Mouse (Mus musculus) CH12.LX (cell line): Measurements from ENCODE around the gene Avl9. TPM values are rescaled to one million over a fixed set of nuclear protein-coding genes. Genes with fewer than 3 reads are reported as not detected.
A peak's percentile ranks its signal among the peaks of the same experiment; 100 is the strongest.

Source experiments
- DNase-seq: peaks from one replicate; pipeline ENCODE4 v3.0.0-alpha.2; 2013; ENCODE audit errors: extremely low read depth
- H3K27ac ChIP-seq: 2 replicates; pipeline ENCODE4 v1.5.1; 2012; ENCODE audit warnings: low read depth, mild to moderate bottlenecking, control low read depth, moderate library complexity; ENCODE audit not compliant: insufficient read depth
- H3K27me3 ChIP-seq: replicated peaks from 2 replicates; pipeline ENCODE3; 2012; ENCODE audit warnings: inconsistent platforms
- H3K36me3 ChIP-seq, 2 experiments: replicated peaks in 1 of 2; 2 replicates each; pipeline versions ENCODE3 to v1.6.1; 2012; ENCODE audit warnings: inconsistent platforms in 1 of 2, low read length in 1 of 2, mild to moderate bottlenecking in 1 of 2, mixed read lengths in 1 of 2, moderate library complexity in 1 of 2; ENCODE audit not compliant: control insufficient read depth in 1 of 2, insufficient read depth in 1 of 2
- H3K4me1 ChIP-seq, 2 experiments: 2 replicates each; pipeline ENCODE4 v1.6.1; 2012; ENCODE audit warnings: inconsistent platforms in 1 of 2, moderate library complexity in 1 of 2; ENCODE audit not compliant: insufficient read depth in 2 of 2, control insufficient read depth in 1 of 2
- H3K4me2 ChIP-seq: 2 replicates; pipeline ENCODE4 v1.6.1; 2012; ENCODE audit warnings: low read depth, mild to moderate bottlenecking, control low read depth; ENCODE audit not compliant: poor library complexity, insufficient read depth, severe bottlenecking
- H3K4me3 ChIP-seq, 3 experiments: fragments of 150-350 bp in 1 of 3; sonication (generic) in 1 of 3; replicated peaks in 1 of 3; 2 replicates each; pipeline versions ENCODE3 to v1.5.1; 2011 to 2012; ENCODE audit warnings: low read depth in 2 of 3, low read length in 2 of 3, mild to moderate bottlenecking in 2 of 3, moderate library complexity in 2 of 3, control low read depth in 1 of 3, improper control_type of control experiment in 1 of 3, inconsistent platforms in 1 of 3, mixed read lengths in 1 of 3; ENCODE audit not compliant: poor library complexity in 1 of 3
- H3K79me2 ChIP-seq: replicated peaks from 2 replicates; pipeline ENCODE4 v1.6.1; 2012; ENCODE audit warnings: mild to moderate bottlenecking, moderate library complexity; ENCODE audit not compliant: control insufficient read depth, poor library complexity, insufficient read depth, severe bottlenecking; ENCODE audit errors: extremely low read depth
- H3K9ac ChIP-seq: 2 replicates; pipeline ENCODE4 v1.6.1; 2012; ENCODE audit warnings: low read depth, mild to moderate bottlenecking, control low read depth, moderate library complexity; ENCODE audit not compliant: insufficient read depth
- H3K9me3 ChIP-seq: replicated peaks from 2 replicates; pipeline ENCODE3; 2012; ENCODE audit warnings: low read length, inconsistent platforms, mixed read lengths
- BHLHE40 ChIP-seq: IDR thresholded peaks from 2 replicates; pipeline ENCODE4 v1.6.1; 2011; ENCODE audit warnings: mild to moderate bottlenecking, low read depth, low read length, improper control_type of control experiment
- CHD1 ChIP-seq: IDR thresholded peaks from 2 replicates; pipeline ENCODE4 v1.6.1; 2012; ENCODE audit warnings: low read depth, low read length, improper control_type of control experiment, inconsistent platforms
- CHD2 ChIP-seq: IDR thresholded peaks from 2 replicates; pipeline ENCODE4 v1.6.1; 2011; ENCODE audit warnings: low read length, improper control_type of control experiment
- CTCF ChIP-seq, 2 experiments: IDR thresholded peaks in 1 of 2; conservative IDR thresholded peaks in 1 of 2; 2 replicates each; pipeline ENCODE4 v1.5.1; 2011 to 2012; ENCODE audit warnings: low read depth in 2 of 2, low read length in 2 of 2, improper control_type of control experiment in 1 of 2, inconsistent platforms in 1 of 2, mild to moderate bottlenecking in 1 of 2, moderate library complexity in 1 of 2
- E2F4 ChIP-seq: IDR thresholded peaks from 2 replicates; pipeline ENCODE4 v1.6.1; 2011; ENCODE audit warnings: low read depth, low read length, improper control_type of control experiment; ENCODE audit not compliant: insufficient replicate concordance
- ELF1 ChIP-seq: IDR thresholded peaks from 2 replicates; pipeline ENCODE4 v1.6.1; 2014; ENCODE audit warnings: low read depth, mild to moderate bottlenecking, inconsistent platforms, low read length, improper control_type of control experiment
- EP300 ChIP-seq: IDR thresholded peaks from 2 replicates; pipeline ENCODE4 v1.6.1; 2011; ENCODE audit warnings: low read length, improper control_type of control experiment
- ETS1 ChIP-seq: conservative IDR thresholded peaks from 2 replicates; pipeline ENCODE4 v1.6.1; 2012; ENCODE audit warnings: low read depth, mild to moderate bottlenecking, inconsistent platforms, low read length, improper control_type of control experiment, moderate library complexity
- GABPA ChIP-seq: IDR thresholded peaks from 2 replicates; pipeline ENCODE4 v1.6.1; 2012; ENCODE audit warnings: low read depth, low read length, improper control_type of control experiment, inconsistent platforms; ENCODE audit not compliant: insufficient replicate concordance
- HCFC1 ChIP-seq: IDR thresholded peaks from 2 replicates; pipeline ENCODE4 v1.6.1; 2012; ENCODE audit warnings: low read depth, mild to moderate bottlenecking, inconsistent platforms, low read length, improper control_type of control experiment
- IRF4 ChIP-seq: IDR thresholded peaks from 2 replicates; pipeline ENCODE4 v1.6.1; 2014; ENCODE audit warnings: low read depth, mild to moderate bottlenecking, inconsistent platforms, low read length, improper control_type of control experiment
- JUN ChIP-seq: IDR thresholded peaks from 2 replicates; pipeline ENCODE4 v1.6.1; 2011; ENCODE audit warnings: low read depth, mild to moderate bottlenecking, low read length, improper control_type of control experiment, moderate library complexity; ENCODE audit not compliant: insufficient read depth
- JUND ChIP-seq: conservative IDR thresholded peaks from 2 replicates; pipeline ENCODE4 v1.6.1; 2011; ENCODE audit warnings: low read depth, low read length, improper control_type of control experiment
- KAT2A ChIP-seq: IDR thresholded peaks from 2 replicates; pipeline ENCODE4 v1.6.1; 2012; ENCODE audit warnings: low read length, improper control_type of control experiment, inconsistent platforms; ENCODE audit not compliant: insufficient replicate concordance
- MAFK ChIP-seq: IDR thresholded peaks from 2 replicates; pipeline ENCODE4 v1.6.1; 2011; ENCODE audit warnings: low read length, improper control_type of control experiment; ENCODE audit not compliant: insufficient replicate concordance
- MAX ChIP-seq: IDR thresholded peaks from 2 replicates; pipeline ENCODE4 v1.6.1; 2011; ENCODE audit warnings: low read length, improper control_type of control experiment
- MAZ ChIP-seq: IDR thresholded peaks from 2 replicates; pipeline ENCODE4 v1.6.1; 2012; ENCODE audit warnings: low read depth, mild to moderate bottlenecking, inconsistent platforms, low read length, improper control_type of control experiment, moderate library complexity
- MEF2A ChIP-seq: IDR thresholded peaks from 2 replicates; pipeline ENCODE4 v1.6.1; 2014; ENCODE audit warnings: low read depth, mild to moderate bottlenecking, inconsistent platforms, low read length, improper control_type of control experiment, borderline replicate concordance
- MXI1 ChIP-seq: IDR thresholded peaks from 2 replicates; pipeline ENCODE4 v1.6.1; 2011; ENCODE audit warnings: mild to moderate bottlenecking, low read depth, low read length, improper control_type of control experiment
- MYC ChIP-seq: IDR thresholded peaks from 2 replicates; pipeline ENCODE4 v1.6.1; 2011; ENCODE audit warnings: low read depth, mild to moderate bottlenecking, improper control_type of control experiment, low read length
- NELFE ChIP-seq: IDR thresholded peaks from 2 replicates; pipeline ENCODE4 v1.6.1; 2011; ENCODE audit warnings: low read depth, low read length, improper control_type of control experiment
- NRF1 ChIP-seq: IDR thresholded peaks from 2 replicates; pipeline ENCODE4 v1.6.1; 2014; ENCODE audit warnings: low read depth, mild to moderate bottlenecking, inconsistent platforms, low read length, improper control_type of control experiment, moderate library complexity
- PAX5 ChIP-seq: IDR thresholded peaks from 2 replicates; pipeline ENCODE4 v1.6.1; 2012; ENCODE audit warnings: low read length, inconsistent platforms, mixed read lengths
- POLR2A ChIP-seq: IDR thresholded peaks from 2 replicates; pipeline ENCODE4 v1.6.1; 2011; ENCODE audit warnings: low read depth, mild to moderate bottlenecking, improper control_type of control experiment, low read length
- POLR2AphosphoS2 ChIP-seq: IDR thresholded peaks from 2 replicates; pipeline ENCODE4 v1.6.1; 2011; ENCODE audit warnings: low read depth, low read length, improper control_type of control experiment
- RAD21 ChIP-seq: IDR thresholded peaks from 2 replicates; pipeline ENCODE4 v1.6.1; 2011; ENCODE audit warnings: low read depth, mild to moderate bottlenecking, low read length, improper control_type of control experiment, moderate library complexity
- RCOR1 ChIP-seq: conservative IDR thresholded peaks from 2 replicates; pipeline ENCODE4 v1.6.1; 2012; ENCODE audit warnings: low read depth, mild to moderate bottlenecking, inconsistent platforms, low read length, improper control_type of control experiment
- SIN3A ChIP-seq: IDR thresholded peaks from 2 replicates; pipeline ENCODE4 v1.6.1; 2012; ENCODE audit warnings: low read length, improper control_type of control experiment, inconsistent platforms
- SMC3 ChIP-seq: IDR thresholded peaks from 2 replicates; pipeline ENCODE4 v1.6.1; 2011; ENCODE audit warnings: low read depth, low read length, improper control_type of control experiment
- TBP ChIP-seq: conservative IDR thresholded peaks from 2 replicates; pipeline ENCODE4 v1.6.1; 2011; ENCODE audit warnings: low read depth, low read length, improper control_type of control experiment
- TCF12 ChIP-seq: IDR thresholded peaks from 2 replicates; pipeline ENCODE4 v1.6.1; 2014; ENCODE audit warnings: low read depth, mild to moderate bottlenecking, inconsistent platforms, low read length, improper control_type of control experiment
- UBTF ChIP-seq: IDR thresholded peaks from 2 replicates; pipeline ENCODE4 v1.6.1; 2012; ENCODE audit warnings: low read depth, mild to moderate bottlenecking, inconsistent platforms, low read length, improper control_type of control experiment, moderate library complexity
- USF1 ChIP-seq: IDR thresholded peaks from 2 replicates; pipeline ENCODE4 v1.6.1; 2014; ENCODE audit warnings: low read depth, mild to moderate bottlenecking, inconsistent platforms, low read length, improper control_type of control experiment
- USF2 ChIP-seq: conservative IDR thresholded peaks from 2 replicates; pipeline ENCODE4 v1.6.1; 2011; ENCODE audit warnings: low read depth, low read length, improper control_type of control experiment
- ZC3H11A ChIP-seq: IDR thresholded peaks from 2 replicates; pipeline ENCODE4 v1.6.1; 2012; ENCODE audit warnings: low read depth, mild to moderate bottlenecking, inconsistent platforms, low read length, improper control_type of control experiment
- ZKSCAN1 ChIP-seq: IDR thresholded peaks from 2 replicates; pipeline ENCODE4 v1.6.1; 2012; ENCODE audit warnings: low read depth, inconsistent platforms, low read length, improper control_type of control experiment, borderline replicate concordance
- ZMIZ1 ChIP-seq: IDR thresholded peaks from 2 replicates; pipeline ENCODE4 v1.6.1; 2012; ENCODE audit warnings: low read depth, mild to moderate bottlenecking, inconsistent platforms, low read length, improper control_type of control experiment
- ZNF384 ChIP-seq: IDR thresholded peaks from 2 replicates; pipeline ENCODE4 v1.6.1; 2012; ENCODE audit warnings: low read depth, low read length, improper control_type of control experiment, inconsistent platforms
- dilution Hi-C: fragments of 300-500 bp; cut with MboI; formaldehyde crosslinking; loops from 2 replicates; pipeline ENCODE4 v1.14.3; 2020; ENCODE audit warnings: low sequenced_read_pairs; ENCODE audit not compliant: extremely low pct_unique_long_range_greater_than_20kb, extremely low pct_ligation_motif_present
- in situ Hi-C: fragments of 300-500 bp; cut with MboI; formaldehyde crosslinking; loops from 3 replicates; pipeline ENCODE4 v1.14.3; 2019; ENCODE audit warnings: low sequenced_read_pairs, low pct_ligation_motif_present, low pct_unique_long_range_greater_than_20kb, mixed read lengths
- polyA plus RNA-seq: library from polyadenylated mRNA; unstranded; fragments of >175 nt; gene quantifications from 2 replicates; pipeline ENCODE4 v1.2.1, GENCODE M21; 2012; ENCODE audit warnings: low read depth; ENCODE audit not compliant: insufficient read length
- total RNA-seq, 2 experiments: library from RNA; depleted of rRNA; stranded (reverse); fragments of 300-350 nt in 1 of 2; fragments of >200 nt in 1 of 2; gene quantifications; 2 replicates each; pipeline ENCODE4 v1.2.3; 2012 to 2014

Gene Avl9
- total and polyA plus RNA-seq, 3 experiments = 12.8 to 20.4 (median 13.1) TPM

DNA sequence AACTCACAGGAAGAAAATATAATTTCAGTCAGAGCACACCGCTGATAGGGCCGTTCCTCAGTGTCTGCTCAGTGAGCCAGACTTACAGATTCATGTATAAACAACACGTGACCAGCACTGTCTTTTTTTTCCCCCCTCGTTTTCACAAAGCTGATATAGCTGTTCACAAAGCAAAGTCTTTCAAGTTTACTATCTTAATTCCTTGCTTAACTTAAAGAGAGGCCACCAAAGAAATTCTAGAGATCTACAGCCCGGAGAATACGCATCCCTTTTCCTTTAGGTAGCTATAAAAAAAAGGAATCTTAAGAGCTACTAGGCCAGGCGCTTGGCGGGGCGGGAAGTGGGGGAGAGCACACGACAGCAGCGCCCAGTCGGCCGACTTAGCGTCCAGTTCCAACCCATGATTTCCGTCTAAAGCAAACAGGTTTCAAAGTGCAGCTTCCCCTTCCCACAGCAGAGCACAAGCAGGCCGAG lies 82.0 kb downstream of the Avl9 start:
- peak overlapping the region; percentile 86 for H3K27ac ChIP-seq
- peak overlapping the region; percentile 66 to 85 (median 77) for H3K4me3 ChIP-seq
- H3K9me3 ChIP-seq = no peaks in the 10 kb centered on the region
- in situ Hi-C loops = no loop called here
- DNase-seq = peak; percentile 52
- H3K27me3 ChIP-seq = no peaks in the 10 kb centered on the region
- peaks cover 53% of the 10 kb centered on the region for H3K79me2 ChIP-seq
- TF ChIP-seq USF1 = peak; percentile 78
- no peak for TF ChIP-seq UBTF
- 0 out of 2 replicates have a peak, but pooled peaks have one; percentile 22 for TF ChIP-seq TBP
- no peak for TF ChIP-seq NELFE
- no peak for TF ChIP-seq IRF4
- no peak for TF ChIP-seq GABPA
- TF ChIP-seq SIN3A = peak; percentile 79
- TF ChIP-seq ETS1 = no peak
- peak; percentile 87; the same call in 1 of the 2 replicates for TF ChIP-seq CHD1
- no peak for TF ChIP-seq NRF1
- TF ChIP-seq MAZ = no peak
- TF ChIP-seq RAD21 = no peak
- 0 out of 2 replicates have a peak, but pooled peaks have one; percentile 38 for TF ChIP-seq MYC
- no peak for TF ChIP-seq JUN
- TF ChIP-seq MAX = peak; percentile 87
- TF ChIP-seq MXI1 = peak; percentile 85
- no peak for TF ChIP-seq ZKSCAN1
- no peak for TF ChIP-seq JUND
- TF ChIP-seq TCF12 = no peak
- TF ChIP-seq ELF1 = no peak
- TF ChIP-seq ZNF384 = peak; percentile 58
- TF ChIP-seq POLR2AphosphoS2 = no peak
- TF ChIP-seq ZC3H11A = no peak
- TF ChIP-seq KAT2A = no peak
- TF ChIP-seq EP300 = no peak
- no peak for TF ChIP-seq SMC3
- no peak for TF ChIP-seq POLR2A
- peak; percentile 87 for TF ChIP-seq BHLHE40
- no peak for TF ChIP-seq CHD2
- no peak for TF ChIP-seq PAX5
- peak; percentile 80 for TF ChIP-seq USF2
- TF ChIP-seq ZMIZ1 = no peak
- TF ChIP-seq RCOR1 = no peak
- TF ChIP-seq MEF2A = no peak
- TF ChIP-seq CTCF (conservative IDR thresholded peaks at IDR 0.05 in 1 of 2, IDR thresholded peaks at IDR 0.05 in 1 of 2; ENCODE audit: low read depth in 2 of 2, low read length in 2 of 2) = no peak
- TF ChIP-seq HCFC1 = no peak
- TF ChIP-seq MAFK = no peak
- no peak for TF ChIP-seq E2F4
- H3K4me1 ChIP-seq = peaks cover 0 to 50% of the 10 kb centered on the region in 2 experiments; a peak in 2 of 4 replicates
- dilution Hi-C loops = no loop called here
- peak overlapping the region; percentile 95 for H3K9ac ChIP-seq
- peak overlapping the region; percentile 82 for H3K4me2 ChIP-seq
- peaks cover 0 to 14% of the 10 kb centered on the region in 2 experiments for H3K36me3 ChIP-seq
